Mouse (Mus musculus) MEL-GATA-1-ER (cell line): ENCODE data around the gene Zfp410.

ENCODE experiments used
- DNase-seq: peaks from one replicate; pipeline ENCODE4 v3.0.0-alpha.2; 2012; ENCODE audit warnings: low read depth; ENCODE audit errors: extremely low read depth

Zfp410 gene

GRCm38 (mm10) chr12:84316721-84317621 is at the start of gene Zfp410:
Gene Zfp410, plus strand, starts transcription at chr12:84316852.
- DNase-seq: peak; percentile 65

GRCm38 (mm10) chr12:84267264-84267663 is 49.4 kb upstream of the Zfp410 start:
- DNase-seq: no peak

- DNase-seq: no peak
These were observed 43.3 kb upstream of the Zfp410 start for GRCm38 (mm10) chr12:84273366-84273765.

GRCm38 (mm10) chr12:84275288-84275687 is 41.4 kb upstream of the Zfp410 start:
- peak; percentile 29 for DNase-seq

GRCm38 (mm10) chr12:84276288-84276687 is 40.4 kb upstream of the Zfp410 start:
- DNase-seq: no peak

GRCm38 (mm10) chr12:84276799-84277198 is 39.9 kb upstream of the Zfp410 start:
- DNase-seq: no peak

- DNase-seq: no peak
These were observed 38.8 kb upstream of the Zfp410 start for GRCm38 (mm10) chr12:84277832-84278231.

GRCm38 (mm10) chr12:84278901-84279300 is 37.8 kb upstream of the Zfp410 start:
- DNase-seq: no peak

- DNase-seq: peak; percentile 26
These were observed 32.3 kb upstream of the Zfp410 start for GRCm38 (mm10) chr12:84284391-84284790.

GRCm38 (mm10) chr12:84284885-84285592 is 31.6 kb upstream of the Zfp410 start, which contains the start of gene Ptgr2:
Gene Ptgr2, plus strand, starts transcription at chr12:84285232.
- DNase-seq: peak; percentile 97

- no peak for DNase-seq
These were observed 31.1 kb upstream of the Zfp410 start for GRCm38 (mm10) chr12:84285593-84285968.

GRCm38 (mm10) chr12:84288461-84288860 is 28.2 kb upstream of the Zfp410 start:
- peak; percentile 55 for DNase-seq

GRCm38 (mm10) chr12:84297851-84298250 is 18.8 kb upstream of the Zfp410 start:
- no peak for DNase-seq

GRCm38 (mm10) chr12:84299265-84299664 is 17.4 kb upstream of the Zfp410 start:
- DNase-seq: no peak

- DNase-seq: no peak
These were observed 12.6 kb upstream of the Zfp410 start for GRCm38 (mm10) chr12:84304101-84304500.

GRCm38 (mm10) chr12:84304554-84304953 is 12.1 kb upstream of the Zfp410 start:
- no peak for DNase-seq

- DNase-seq: no peak
These were observed 5.3 kb upstream of the Zfp410 start for GRCm38 (mm10) chr12:84311306-84311705.

- no peak for DNase-seq
These were observed 646 bp upstream of the Zfp410 start for GRCm38 (mm10) chr12:84316006-84316405.

- no peak for DNase-seq
These were observed 10.5 kb downstream of the Zfp410 start for GRCm38 (mm10) chr12:84327111-84327512.

- peak; percentile 78 for DNase-seq
These were observed 20.4 kb downstream of the Zfp410 start for GRCm38 (mm10) chr12:84336963-84337625.

- DNase-seq: no peak
These were observed 30.5 kb downstream of the Zfp410 start for GRCm38 (mm10) chr12:84347192-84347591.

- peak; percentile 18 for DNase-seq
These were observed 42.0 kb downstream of the Zfp410 start for GRCm38 (mm10) chr12:84358699-84359098.
